Mouse (Mus musculus): ENCODE results near the gene Snx14. TPM values are rescaled to one million over a fixed set of nuclear protein-coding genes. Genes with fewer than 3 reads are reported as not detected.

Gene Snx14
- total and polyA plus RNA-seq, 3 experiments: 11.1 to 83.1 (median 16.9) TPM

GRCm38 (mm10) chr9:88359140-88359539 is 79.6 kb downstream of the Snx14 start:
- Histone ChIP-seq H3K27me3 (ENCODE audit: control insufficient read depth in 1 of 2, insufficient read depth in 2 of 2, low read length in 2 of 2) (no peaks in the 10 kb centered on the region), H3K4me3 (ENCODE audit: control insufficient read depth in 1 of 2, insufficient read depth in 1 of 2, low read depth in 2 of 2, low read length in 2 of 2) (no peak overlapping the region)
- DNase-seq (ENCODE audit: low read depth, low spot score): peak; percentile 28

GRCm38 (mm10) chr9:88357173-88357572 is 81.6 kb downstream of the Snx14 start:
- Histone ChIP-seq H3K36me3 (ENCODE audit: control insufficient read depth in 1 of 2, insufficient read depth in 2 of 2, low read length in 2 of 2) (peaks cover 0 to 7% of the 10 kb centered on the region in 2 experiments; a peak in 2 of 4 replicates), H3K79me2 (ENCODE audit: control insufficient read depth, insufficient read depth, low read length, poor library complexity) (no peaks in the 10 kb centered on the region), H3K27ac (ENCODE audit: control insufficient read depth, low read depth, low read length) (no peak overlapping the region), H3K27me3 (ENCODE audit: control insufficient read depth in 1 of 2, insufficient read depth in 2 of 2, low read length in 2 of 2) (no peaks in the 10 kb centered on the region), H3K9me3 (replicated peaks; ENCODE audit: insufficient read depth, low read length) (no peaks in the 10 kb centered on the region), H3K4me1 (ENCODE audit: control insufficient read depth in 1 of 2, insufficient read depth in 2 of 2, low read length in 2 of 2) (peaks cover 11 to 13% of the 10 kb centered on the region in 2 experiments), H3K4me3 (ENCODE audit: control insufficient read depth in 1 of 2, insufficient read depth in 1 of 2, low read depth in 2 of 2, low read length in 2 of 2) (no peak overlapping the region), H3K9ac (ENCODE audit: control insufficient read depth, low read depth, low read length, poor library complexity, severe bottlenecking) (no peak overlapping the region)
- DNase-seq (ENCODE audit: low read depth, low spot score): no peak
- TF ChIP-seq MXI1 (IDR thresholded peaks at IDR 0.05; ENCODE audit: low read depth, low read length): no peak
- no peak for TF ChIP-seq BHLHE40 (IDR thresholded peaks at IDR 0.05; ENCODE audit: borderline replicate concordance, low read depth, low read length)
- TF ChIP-seq ZNF384 (IDR thresholded peaks at IDR 0.05; ENCODE audit: low read depth, low read length): no peak
- no peak for TF ChIP-seq NRF1 (IDR thresholded peaks at IDR 0.05; ENCODE audit: insufficient read depth, low read depth, low read length, poor library complexity, severe bottlenecking)

More at GRCm38 (mm10) chr9:88359140-88359539, 79.6 kb downstream of the Snx14 start:
- no peaks in the 10 kb centered on the region for H3K9me3 ChIP-seq (replicated peaks; ENCODE audit: insufficient read depth, low read length)
- no peak overlapping the region for H3K27ac ChIP-seq (ENCODE audit: control insufficient read depth, low read depth, low read length)
- no peaks in the 10 kb centered on the region for H3K79me2 ChIP-seq (ENCODE audit: control insufficient read depth, insufficient read depth, low read length, poor library complexity)
- H3K36me3 ChIP-seq (ENCODE audit: control insufficient read depth in 1 of 2, insufficient read depth in 2 of 2, low read length in 2 of 2): peaks cover 0 to 13% of the 10 kb centered on the region in 2 experiments; a peak in 2 of 4 replicates
- H3K4me1 ChIP-seq (ENCODE audit: control insufficient read depth in 1 of 2, insufficient read depth in 2 of 2, low read length in 2 of 2): peaks cover 17 to 22% of the 10 kb centered on the region in 2 experiments
- H3K9ac ChIP-seq (ENCODE audit: control insufficient read depth, low read depth, low read length, poor library complexity, severe bottlenecking): no peak overlapping the region
- TF ChIP-seq ZC3H11A (IDR thresholded peaks at IDR 0.05; ENCODE audit: low read depth, low read length) (no peak), TCF12 (IDR thresholded peaks at IDR 0.05; ENCODE audit: low read depth, low read length) (0 out of 2 replicates have a peak, but pooled peaks have one; percentile 34), CHD2 (IDR thresholded peaks at IDR 0.05; ENCODE audit: low read length) (no peak), TBP (IDR thresholded peaks at IDR 0.05; ENCODE audit: low read depth, low read length) (no peak), NRF1 (IDR thresholded peaks at IDR 0.05; ENCODE audit: insufficient read depth, low read depth, low read length, poor library complexity, severe bottlenecking) (no peak), MAFK (IDR thresholded peaks at IDR 0.05; ENCODE audit: borderline replicate concordance, low read depth, low read length) (no peak), POLR2AphosphoS5 (IDR thresholded peaks at IDR 0.05; ENCODE audit: borderline replicate concordance, low read depth, low read length) (no peak), ETS1 (IDR thresholded peaks at IDR 0.05; ENCODE audit: low read depth, low read length) (no peak), CTCF (IDR thresholded peaks at IDR 0.05 in 2 of 3, conservative IDR thresholded peaks at IDR 0.05 in 1 of 3; ENCODE audit: control insufficient read depth in 1 of 3, insufficient read depth in 1 of 3, low read depth in 2 of 3, low read length in 3 of 3, poor library complexity in 1 of 3, severe bottlenecking in 1 of 3) (no peak), TAL1 (IDR thresholded peaks at IDR 0.05; ENCODE audit: low read length) (peak; percentile 44; the same call in 1 of the 2 replicates), MAZ (IDR thresholded peaks at IDR 0.05; ENCODE audit: low read depth, low read length) (no peak), NELFE (IDR thresholded peaks at IDR 0.05; ENCODE audit: low read depth, low read length) (no peak), KAT2A (conservative IDR thresholded peaks at IDR 0.05; ENCODE audit: low read depth, low read length) (no peak), ZKSCAN1 (IDR thresholded peaks at IDR 0.05; ENCODE audit: low read depth, low read length) (no peak), E2F4 (IDR thresholded peaks at IDR 0.05; ENCODE audit: borderline replicate concordance, low read depth, low read length) (no peak), POLR2AphosphoS2 (IDR thresholded peaks at IDR 0.05; ENCODE audit: low read length) (no peak), MYB (IDR thresholded peaks at IDR 0.05; ENCODE audit: low read depth, low read length) (no peak), EP300 (IDR thresholded peaks at IDR 0.05; ENCODE audit: low read depth in 1 of 2, low read length in 2 of 2) (peak in 1 of 2 experiments; percentile 46; a peak in 2 of 4 replicates), GATA1 (IDR thresholded peaks at IDR 0.05; ENCODE audit: low read depth, low read length) (0 out of 2 replicates have a peak, but pooled peaks have one; percentile 7), MAX (IDR thresholded peaks at IDR 0.05; ENCODE audit: low read length) (no peak), USF1 (IDR thresholded peaks at IDR 0.05; ENCODE audit: low read depth, low read length) (no peak), BHLHE40 (IDR thresholded peaks at IDR 0.05; ENCODE audit: borderline replicate concordance, low read depth, low read length) (no peak), RAD21 (IDR thresholded peaks at IDR 0.05; ENCODE audit: low read depth, low read length) (no peak)
